Comparison of ENCODE assay signal across 14 mouse cellular contexts in the genomic region with DNA sequence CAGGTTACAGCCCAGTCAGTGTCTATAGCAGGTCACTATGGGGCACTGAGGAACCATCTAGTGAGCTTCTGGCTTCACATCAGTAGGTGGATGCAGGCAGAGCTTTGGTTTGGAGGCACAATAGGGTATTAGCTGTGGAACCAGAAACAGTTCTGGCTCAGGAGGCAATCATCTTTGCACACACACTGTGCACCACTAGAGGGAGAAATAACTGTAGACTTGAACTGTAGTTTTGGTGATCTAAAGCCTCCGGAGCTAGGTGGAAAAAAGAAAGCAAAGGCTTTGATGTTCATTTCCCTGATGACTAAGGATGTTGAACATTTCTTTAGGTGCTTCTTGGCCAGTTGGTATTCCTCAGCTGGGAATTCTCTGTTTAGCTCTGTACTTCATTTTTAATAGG.
DNase-seq lines count a peak whose midpoint lies in the region; ATAC-seq lines count a peak whose summit lies in the region.
"Had no signal": no experiment of that assay in that cellular context is flagged by ENCODE, and none has a peak within 500 bp of the region (broad histone marks: within the 10 kb centered on the region; RNA-seq: fewer than 3 reads in every experiment).

No protein-coding gene starts in this region.

- ATAC-seq in frontal cortex, adult (ENCODE audit: low TSS enrichment): peak; percentile 68
- peak; percentile 55 for ATAC-seq in megakaryocyte, adult 5-6 weeks (ENCODE audit: poor library complexity, severe bottlenecking)
- ATAC-seq: forebrain, postnatal 0 days had no signal

- intact Hi-C loops in heart, postnatal 25 days (cut with DNase I): no loop called here
- intact Hi-C loops in gastrocnemius, postnatal 36 days (cut with DNase I): no loop called here

- no peak for DNase-seq in frontal cortex, postnatal 14 days (ENCODE audit: low spot score in 2 of 2)
- peak; percentile 67 for DNase-seq in thymus, postnatal 0 days (ENCODE audit: low spot score)
- no peak for DNase-seq in thymus, adult 18-20 months
- no peak for DNase-seq in heart, postnatal 25 days (ENCODE audit: low spot score)
- no peak for DNase-seq in gastrocnemius, postnatal 36 days
- no peak for DNase-seq in urinary bladder, postnatal 25 days (ENCODE audit: low spot score)
- DNase-seq: adrenal gland, postnatal 14 days; forebrain, postnatal 0 days; heart, postnatal 10 days; kidney, postnatal 4 days; lung, postnatal 36 days; right cerebral cortex, postnatal 14 days had no signal
